Mouse (Mus musculus): ENCODE results near the gene Abcb8. TPM values are rescaled to one million over a fixed set of nuclear protein-coding genes. Genes with fewer than 3 reads are reported as not detected.

The Abcb8 gene
- total and polyA plus RNA-seq, 2 experiments, result 21.5 to 71.0 TPM

DNA sequence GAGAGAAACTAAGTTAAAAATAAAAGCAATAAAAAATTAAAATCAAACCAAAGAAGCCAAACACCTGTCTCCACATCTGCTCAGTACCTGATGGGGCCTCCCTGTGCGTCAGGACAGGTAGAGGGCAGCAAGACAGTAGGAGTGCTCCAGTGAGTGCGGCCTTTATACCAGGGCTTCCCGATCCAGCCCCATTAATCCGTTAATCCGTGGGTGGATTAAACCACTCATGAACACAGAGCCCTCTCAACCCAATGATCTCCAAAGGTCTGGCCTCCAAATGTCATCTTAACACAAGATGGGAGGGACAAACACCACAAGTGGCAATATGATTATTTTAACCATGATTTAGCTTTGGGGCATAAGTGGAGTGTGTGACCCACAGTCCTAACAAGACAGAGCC, 19.7 kb upstream of the Abcb8 start:
- no peaks in the 10 kb centered on the region for H3K36me3 ChIP-seq (ENCODE audit: control insufficient read depth, insufficient read depth, low read length)
- H3K4me1 ChIP-seq (ENCODE audit: control insufficient read depth, insufficient read depth, low read length), result no peaks in the 10 kb centered on the region
- no peak for DNase-seq (ENCODE audit: extremely low read depth, low read depth, low spot score)
- no peak overlapping the region for H3K27ac ChIP-seq (replicated peaks; ENCODE audit: insufficient read depth, low read depth, low read length)
- TF ChIP-seq CTCF (IDR thresholded peaks at IDR 0.05; ENCODE audit: low read depth, low read length) (no peak), POLR2A (IDR thresholded peaks at IDR 0.05; ENCODE audit: extremely low read depth, insufficient read depth, low read length) (no peak)
- WGBS, result 86% methylated on average over 5 of the region's 5 CpGs
- H3K9ac ChIP-seq (ENCODE audit: low read depth, low read length), result no peak overlapping the region
- no peaks in the 10 kb centered on the region for H3K79me2 ChIP-seq (ENCODE audit: control insufficient read depth, insufficient read depth, low read length)
- no peak overlapping the region for H3K4me3 ChIP-seq (ENCODE audit: insufficient read depth, low read depth, low read length)
- no peaks in the 10 kb centered on the region for H3K27me3 ChIP-seq (ENCODE audit: control insufficient read depth, insufficient read depth, low read length)

DNA sequence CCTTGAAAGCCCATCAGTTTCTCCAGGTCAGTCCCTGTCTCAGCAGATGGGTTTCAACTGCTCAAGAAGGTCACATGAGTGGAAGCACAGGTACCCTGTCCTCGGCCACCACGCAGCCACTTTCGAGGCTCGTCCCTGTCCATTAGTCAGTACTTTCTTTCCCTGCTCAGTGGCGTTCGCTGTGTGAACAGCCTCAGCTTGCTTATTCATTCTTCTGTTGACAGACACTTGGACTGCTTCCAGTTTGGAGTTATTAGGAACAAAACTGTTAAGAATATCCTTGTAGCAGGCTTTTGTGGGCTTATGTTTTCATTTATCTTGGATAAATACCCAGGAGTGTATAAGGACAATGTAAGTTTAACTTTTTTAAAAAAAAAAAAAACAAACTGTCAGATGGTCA, 19.2 kb upstream of the Abcb8 start:
- no peaks in the 10 kb centered on the region for H3K27me3 ChIP-seq (ENCODE audit: control insufficient read depth, insufficient read depth, low read length)
- TF ChIP-seq POLR2A (IDR thresholded peaks at IDR 0.05; ENCODE audit: extremely low read depth, insufficient read depth, low read length), result no peak
- no peaks in the 10 kb centered on the region for H3K4me1 ChIP-seq (ENCODE audit: control insufficient read depth, insufficient read depth, low read length)
- no peaks in the 10 kb centered on the region for H3K79me2 ChIP-seq (ENCODE audit: control insufficient read depth, insufficient read depth, low read length)
- WGBS, result 53% methylated on average over 6 of the region's 6 CpGs
- H3K9ac ChIP-seq (ENCODE audit: low read depth, low read length), result no peak overlapping the region
- H3K27ac ChIP-seq (replicated peaks; ENCODE audit: insufficient read depth, low read depth, low read length), result no peak overlapping the region
- DNase-seq (ENCODE audit: extremely low read depth, low read depth, low spot score), result no peak
- no peak overlapping the region for H3K4me3 ChIP-seq (ENCODE audit: insufficient read depth, low read depth, low read length)
- no peaks in the 10 kb centered on the region for H3K36me3 ChIP-seq (ENCODE audit: control insufficient read depth, insufficient read depth, low read length)

DNA sequence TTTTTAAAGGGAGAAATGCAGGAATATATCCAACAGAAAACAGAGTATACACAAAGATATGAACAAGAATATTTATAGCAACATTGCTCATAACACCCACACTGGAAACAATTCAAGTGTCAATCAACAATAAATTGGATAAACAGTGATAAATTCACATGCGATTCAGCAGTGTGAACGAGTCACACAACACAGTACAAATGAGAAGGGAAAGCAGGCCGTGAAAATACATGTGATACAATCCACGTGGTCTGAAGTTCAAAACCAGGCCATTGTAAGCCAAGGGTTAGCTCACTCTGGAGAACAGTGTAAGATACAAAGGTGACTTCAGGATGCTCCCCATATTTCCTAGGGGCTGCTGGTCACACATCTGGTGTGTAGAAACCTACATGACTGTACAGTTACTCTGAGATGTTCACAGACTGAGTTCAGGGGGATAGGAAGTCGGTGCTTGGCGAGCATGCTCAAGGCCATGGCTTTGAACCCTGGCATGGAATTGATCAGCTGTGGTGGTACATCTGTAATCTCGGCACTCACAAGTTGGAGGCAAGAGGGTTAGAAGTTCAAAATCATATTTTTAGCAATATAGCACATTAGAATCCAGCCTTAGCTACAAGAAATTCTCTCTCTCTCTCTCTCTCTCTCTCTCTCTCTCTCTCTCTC, 18.7 kb upstream of the Abcb8 start:
- no peak overlapping the region for H3K27ac ChIP-seq (replicated peaks; ENCODE audit: insufficient read depth, low read depth, low read length)
- no peak overlapping the region for H3K4me3 ChIP-seq (ENCODE audit: insufficient read depth, low read depth, low read length)
- H3K9ac ChIP-seq (ENCODE audit: low read depth, low read length), result no peak overlapping the region
- H3K36me3 ChIP-seq (ENCODE audit: control insufficient read depth, insufficient read depth, low read length), result no peaks in the 10 kb centered on the region
- no peaks in the 10 kb centered on the region for H3K27me3 ChIP-seq (ENCODE audit: control insufficient read depth, insufficient read depth, low read length)
- 66% methylated on average over 7 of the region's 7 CpGs for WGBS
- no peak for TF ChIP-seq CTCF (IDR thresholded peaks at IDR 0.05; ENCODE audit: low read depth, low read length)
- no peak for TF ChIP-seq POLR2A (IDR thresholded peaks at IDR 0.05; ENCODE audit: extremely low read depth, insufficient read depth, low read length)
- no peak for DNase-seq (ENCODE audit: extremely low read depth, low read depth, low spot score)
- H3K79me2 ChIP-seq (ENCODE audit: control insufficient read depth, insufficient read depth, low read length), result no peaks in the 10 kb centered on the region
- no peaks in the 10 kb centered on the region for H3K4me1 ChIP-seq (ENCODE audit: control insufficient read depth, insufficient read depth, low read length)

DNA sequence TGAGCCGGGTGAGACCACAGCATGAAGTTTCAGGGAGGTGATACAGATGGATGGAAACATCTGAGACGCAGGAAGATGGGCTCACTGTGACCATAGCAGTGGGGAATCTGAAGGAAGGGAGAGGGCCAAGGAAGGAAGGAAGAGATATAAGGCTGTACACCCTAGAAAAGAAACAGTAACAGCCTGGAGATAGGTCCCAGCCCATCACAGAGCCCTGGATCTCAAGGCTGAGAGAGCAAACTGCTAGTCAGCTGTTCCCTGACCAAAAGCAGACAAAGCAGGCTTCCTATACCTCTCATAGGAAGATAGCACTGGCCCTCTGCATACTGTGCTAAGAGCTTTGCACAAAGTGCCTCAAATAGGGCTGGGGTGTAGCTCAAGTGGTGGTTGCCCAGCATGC, 14.8 kb upstream of the Abcb8 start:
- no peak for TF ChIP-seq POLR2A (IDR thresholded peaks at IDR 0.05; ENCODE audit: extremely low read depth, insufficient read depth, low read length)
- H3K27ac ChIP-seq (replicated peaks; ENCODE audit: insufficient read depth, low read depth, low read length), result no peak overlapping the region
- 84% methylated on average over 2 of the region's 2 CpGs for WGBS
- DNase-seq (ENCODE audit: extremely low read depth, low read depth, low spot score), result no peak
- H3K36me3 ChIP-seq (ENCODE audit: control insufficient read depth, insufficient read depth, low read length), result no peaks in the 10 kb centered on the region
- H3K4me3 ChIP-seq (ENCODE audit: insufficient read depth, low read depth, low read length), result no peak overlapping the region
- H3K9ac ChIP-seq (ENCODE audit: low read depth, low read length), result no peak overlapping the region
- H3K79me2 ChIP-seq (ENCODE audit: control insufficient read depth, insufficient read depth, low read length), result no peaks in the 10 kb centered on the region
- no peaks in the 10 kb centered on the region; the same call in 1 of the 2 replicates for H3K4me1 ChIP-seq (ENCODE audit: control insufficient read depth, insufficient read depth, low read length)
- H3K27me3 ChIP-seq (ENCODE audit: control insufficient read depth, insufficient read depth, low read length), result no peaks in the 10 kb centered on the region

DNA sequence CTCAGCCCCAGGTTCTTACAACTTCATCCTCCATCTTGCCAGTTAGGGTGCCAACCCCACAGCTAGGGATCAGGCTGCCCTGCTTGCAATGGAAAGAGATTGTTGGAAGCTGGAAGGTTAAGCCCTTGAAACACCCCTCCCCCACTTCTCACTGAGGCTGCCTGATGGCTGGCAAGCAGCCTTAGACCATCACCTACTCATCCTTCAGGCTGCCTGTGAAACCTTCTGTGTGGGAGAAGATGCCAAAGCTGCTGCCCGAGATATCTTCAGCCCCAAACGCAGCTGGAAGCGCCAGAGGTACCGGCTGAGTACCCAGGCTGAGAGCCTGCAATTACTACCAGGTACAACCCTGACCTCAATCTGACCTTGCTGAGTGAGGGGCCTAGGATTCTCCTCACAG, 14.0 kb upstream of the Abcb8 start:
- Histone ChIP-seq H3K36me3 (ENCODE audit: control insufficient read depth, insufficient read depth, low read length) (no peaks in the 10 kb centered on the region), H3K9ac (ENCODE audit: low read depth, low read length) (no peak overlapping the region), H3K4me1 (ENCODE audit: control insufficient read depth, insufficient read depth, low read length) (no peaks in the 10 kb centered on the region; the same call in 1 of the 2 replicates), H3K27ac (replicated peaks; ENCODE audit: insufficient read depth, low read depth, low read length) (no peak overlapping the region), H3K4me3 (ENCODE audit: insufficient read depth, low read depth, low read length) (no peak overlapping the region), H3K79me2 (ENCODE audit: control insufficient read depth, insufficient read depth, low read length) (no peaks in the 10 kb centered on the region), H3K27me3 (ENCODE audit: control insufficient read depth, insufficient read depth, low read length) (no peaks in the 10 kb centered on the region)
- WGBS, result 82% methylated on average over 4 of the region's 4 CpGs
- TF ChIP-seq POLR2A (IDR thresholded peaks at IDR 0.05; ENCODE audit: extremely low read depth, insufficient read depth, low read length), result no peak
- TF ChIP-seq CTCF (IDR thresholded peaks at IDR 0.05; ENCODE audit: low read depth, low read length), result no peak
- DNase-seq (ENCODE audit: extremely low read depth, low read depth, low spot score), result no peak

DNA sequence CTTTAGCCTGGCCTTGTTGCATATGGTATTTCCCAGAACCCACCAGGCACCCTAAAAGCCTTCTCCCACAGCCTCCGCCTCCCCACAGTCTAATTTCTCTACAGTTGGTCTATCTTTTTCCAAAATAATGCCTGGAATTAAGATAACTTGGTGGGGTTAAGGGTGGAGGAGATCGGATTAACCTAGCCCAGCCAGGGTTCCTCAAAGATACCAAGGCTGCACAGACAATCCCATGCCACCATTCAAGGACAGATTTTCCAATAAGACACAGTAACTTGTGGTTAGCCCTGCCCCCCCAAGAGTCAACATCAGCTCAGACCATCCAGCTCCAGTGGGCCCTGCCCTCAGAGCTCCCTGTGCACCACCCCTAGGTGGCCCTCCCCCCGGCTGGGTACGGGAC, 13.0 kb upstream of the Abcb8 start:
- Histone ChIP-seq H3K27ac (replicated peaks; ENCODE audit: insufficient read depth, low read depth, low read length) (no peak overlapping the region), H3K4me3 (ENCODE audit: insufficient read depth, low read depth, low read length) (no peak overlapping the region), H3K79me2 (ENCODE audit: control insufficient read depth, insufficient read depth, low read length) (no peaks in the 10 kb centered on the region), H3K36me3 (ENCODE audit: control insufficient read depth, insufficient read depth, low read length) (no peaks in the 10 kb centered on the region), H3K4me1 (ENCODE audit: control insufficient read depth, insufficient read depth, low read length) (no peaks in the 10 kb centered on the region; the same call in 1 of the 2 replicates), H3K9ac (ENCODE audit: low read depth, low read length) (no peak overlapping the region), H3K27me3 (ENCODE audit: control insufficient read depth, insufficient read depth, low read length) (no peaks in the 10 kb centered on the region)
- no peak for TF ChIP-seq POLR2A (IDR thresholded peaks at IDR 0.05; ENCODE audit: extremely low read depth, insufficient read depth, low read length)
- no peak for TF ChIP-seq CTCF (IDR thresholded peaks at IDR 0.05; ENCODE audit: low read depth, low read length)
- 89% methylated on average over 4 of the region's 4 CpGs for WGBS
- DNase-seq (ENCODE audit: extremely low read depth, low read depth, low spot score), result no peak

All from liver, adult 2 months (tissue).